Comparison of ENCODE assay signal across 10 mouse cellular contexts in the genomic region with DNA sequence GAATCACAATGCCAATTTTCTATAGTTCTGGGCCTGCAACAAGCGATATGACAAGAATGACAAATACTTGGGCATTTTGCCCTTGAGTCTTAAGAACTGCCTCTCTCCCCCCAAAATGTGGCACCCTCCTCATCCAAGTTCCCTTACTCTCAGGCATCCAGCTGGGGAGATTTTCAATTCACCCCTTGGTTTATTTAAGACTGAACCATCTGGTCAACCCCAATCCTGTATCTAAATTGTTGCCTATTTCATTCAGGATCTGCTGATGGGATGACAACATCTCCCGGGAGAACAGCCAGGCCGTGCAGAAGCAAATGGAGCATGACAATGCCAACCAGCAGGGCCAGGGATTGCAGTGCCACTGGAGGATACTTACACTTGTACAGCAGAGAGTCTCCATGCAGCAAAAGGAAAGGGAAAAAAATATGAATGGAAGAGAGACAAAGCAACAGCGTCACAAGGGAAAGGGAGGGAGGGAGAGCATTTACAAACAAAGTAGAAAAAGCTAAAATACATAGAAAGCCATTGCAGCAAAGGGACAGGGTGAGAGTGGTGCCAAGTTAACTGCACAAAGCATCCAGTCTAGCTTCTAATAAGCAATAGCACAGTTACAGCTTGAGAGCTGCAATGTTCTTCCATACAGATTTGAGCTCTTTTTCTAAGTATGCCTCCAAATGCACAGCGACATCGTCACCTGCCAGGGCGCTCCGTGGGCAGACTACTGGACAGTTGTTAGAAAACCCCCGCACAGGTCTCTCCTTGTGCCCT. TPM values are rescaled to one million over a fixed set of nuclear protein-coding genes. Genes with fewer than 3 reads are reported as not detected.
A peak's percentile ranks its signal among the peaks of the same experiment; 100 is the strongest.
DNase-seq lines count a peak whose midpoint lies in the region; ATAC-seq lines count a peak whose summit lies in the region.
"Had no signal": no experiment of that assay in that cellular context is flagged by ENCODE, and none has a peak within 500 bp of the region (broad histone marks: within the 10 kb centered on the region; RNA-seq: fewer than 3 reads in every experiment).

No protein-coding gene starts in this region.

- H3K9me3 ChIP-seq in hindbrain, embryonic 14.5 days (ENCODE audit: control insufficient read depth, low read length) = no peaks in the 10 kb centered on the region
- no peaks in the 10 kb centered on the region for H3K9me3 ChIP-seq in midbrain, embryonic 13.5 days
- H3K9me3 ChIP-seq: megakaryocyte, embryonic 14.5 days had no signal

- H3K4me2 ChIP-seq in hindbrain, embryonic 14.5 days (replicated peaks) = no peak overlapping the region
- H3K4me2 ChIP-seq in midbrain, embryonic 13.5 days (replicated peaks) = no peak overlapping the region

- DNase-seq in kidney, postnatal 36 days = peak; percentile 4 to 31
- DNase-seq in kidney, adult 9 months = no peak
- DNase-seq in cerebellum, adult 11-12 months = peak; percentile 82
- peak; percentile 48 for DNase-seq in hindbrain, embryonic 14.5 days (ENCODE audit: low spot score)
- no peak for DNase-seq in T-cell, adult 2 months (ENCODE audit: low spot score)
- no peak for DNase-seq in c-Kit-positive CD71-positive TER-119-positive erythroid progenitor cells, embryonic 14.5 days (ENCODE audit: low spot score)

- H3K4me3 ChIP-seq in hindbrain, embryonic 14.5 days (replicated peaks; ENCODE audit: low read length) = no peak overlapping the region
- no peak overlapping the region for H3K4me3 ChIP-seq in midbrain, embryonic 13.5 days (replicated peaks)
- H3K4me3 ChIP-seq: megakaryocyte, embryonic 14.5 days had no signal

- H3K36me3 ChIP-seq in hindbrain, embryonic 14.5 days (replicated peaks; ENCODE audit: control insufficient read depth, insufficient read depth) = no peaks in the 10 kb centered on the region
- H3K36me3 ChIP-seq in midbrain, embryonic 13.5 days = no peaks in the 10 kb centered on the region

- H3K9ac ChIP-seq in hindbrain, embryonic 14.5 days = 0 out of 2 replicates have a peak overlapping the region, but pooled peaks have one; percentile 9
- no peak overlapping the region for H3K9ac ChIP-seq in midbrain, embryonic 13.5 days (replicated peaks)

- 66% methylated on average over 9 of the region's 9 CpGs for WGBS in hindbrain, embryonic 14.5 days
- WGBS in midbrain, embryonic 13.5 days = 67% methylated on average over 9 of the region's 9 CpGs

- H3K4me1 ChIP-seq in hindbrain, embryonic 14.5 days (replicated peaks; ENCODE audit: control insufficient read depth, insufficient read depth, low read length) = peaks cover 8% of the 10 kb centered on the region; the same call in 1 of the 2 replicates
- H3K4me1 ChIP-seq in midbrain, embryonic 13.5 days (replicated peaks) = peaks cover 16% of the 10 kb centered on the region
- H3K4me1 ChIP-seq: megakaryocyte, embryonic 14.5 days had no signal

- peak; percentile 89; the same call in 1 of the 2 replicates for ATAC-seq in hindbrain, embryonic 14.5 days (ENCODE audit: low FRiP score)
- peak; percentile 74; the same call in 1 of the 2 replicates for ATAC-seq in midbrain, embryonic 13.5 days
- no peak for ATAC-seq in megakaryocyte-erythroid progenitor cell, adult 5-6 weeks (replicated peaks; ENCODE audit: low FRiP score, low TSS enrichment, poor library complexity, severe bottlenecking)

- H3K27me3 ChIP-seq in hindbrain, embryonic 14.5 days (ENCODE audit: control insufficient read depth, insufficient read depth, low read length) = no peaks in the 10 kb centered on the region
- 0 out of 2 replicates have a peak, but pooled peaks cover 2% of the 10 kb centered on the region for H3K27me3 ChIP-seq in midbrain, embryonic 13.5 days

- H3K27ac ChIP-seq in hindbrain, embryonic 14.5 days = peak overlapping the region; percentile 67; the same call in 1 of the 2 replicates
- H3K27ac ChIP-seq in midbrain, embryonic 13.5 days = peak overlapping the region; percentile 14; the same call in 1 of the 2 replicates

RNA-seq across cellular contexts. Expression of a gene that starts 58.4 kb away (rescaled TPM):
- polyA plus RNA-seq in hindbrain, embryonic 14.5 days (2014; fragmentation: Nextera tagmentation; extraction: Ambion mirVana) = 0.63 and 1.0 TPM in 2 replicates
- 1.2 and 1.6 TPM in 2 replicates for polyA plus RNA-seq in midbrain, embryonic 13.5 days (2015; fragmentation: Nextera tagmentation; extraction: Ambion mirVana)
- not detected in 2 replicates for total RNA-seq in megakaryocyte-erythroid progenitor cell, adult 5-6 weeks (2014; fragmentation: Nextera tagmentation)
- not detected in 2 replicates for total RNA-seq in megakaryocyte-erythroid progenitor cell, adult 5-6 weeks (2017)
- total RNA-seq: gastrocnemius, postnatal 4 days had no signal

Comparison
In these comparisons a context has a peak if more than half of its experiments do, and no peak if none do; other contexts are left out.
1. DNase-seq: peak in kidney, postnatal 36 days (2 of 2), cerebellum, adult 11-12 months (single experiment) and hindbrain, embryonic 14.5 days (single experiment); none in kidney, adult 9 months (single experiment), T-cell, adult 2 months (single experiment) and c-Kit-positive CD71-positive TER-119-positive erythroid progenitor cells, embryonic 14.5 days (single experiment).